ENCODE assay signal across 9 mouse cellular contexts in genomic region chr5:125392176-125392575, GRCm38 (mm10). TPM values are rescaled to one million over a fixed set of nuclear protein-coding genes. Genes with fewer than 3 reads are reported as not detected.
A peak's percentile ranks its signal among the peaks of the same experiment; 100 is the strongest.
DNase-seq lines count a peak whose midpoint lies in the region; ATAC-seq and TF ChIP-seq lines count a peak whose summit lies in the region.
"Not testable (repeated sequence)": the region's sequence is repeated elsewhere in the genome, so short reads cannot be mapped to it uniquely, and the experiment has no call there.
"Had no signal": no experiment of that assay in that cellular context is flagged by ENCODE, and none has a peak within 500 bp of the region (broad histone marks: within the 10 kb centered on the region; RNA-seq: fewer than 3 reads in every experiment).

No protein-coding gene starts in this region.

- 100% methylated on average over 4 of the region's 4 CpGs for WGBS in forebrain, embryonic 13.5 days
- WGBS in heart, embryonic 16.5 days: 91% methylated on average over 4 of the region's 4 CpGs
- 93% methylated on average over 4 of the region's 4 CpGs for WGBS in intestine, postnatal 0 days
- WGBS in limb, embryonic 13.5 days: 93% methylated on average over 4 of the region's 4 CpGs
- 92% methylated on average over 4 of the region's 4 CpGs for WGBS in lung, embryonic 16.5 days
- WGBS in neural tube, embryonic 12.5 days: 97% methylated on average over 4 of the region's 4 CpGs

- peak overlapping the region; percentile 100 for H3K27ac ChIP-seq in forebrain, embryonic 13.5 days
- peak overlapping the region; percentile 96 for H3K27ac ChIP-seq in heart, embryonic 16.5 days (ENCODE audit: low read length)
- peak overlapping the region; percentile 99 for H3K27ac ChIP-seq in intestine, postnatal 0 days (ENCODE audit: low read depth, low read length)
- H3K27ac ChIP-seq in limb, embryonic 13.5 days: peak overlapping the region; percentile 99
- H3K27ac ChIP-seq in lung, embryonic 16.5 days (ENCODE audit: low read length): peak overlapping the region; percentile 100
- 0 out of 2 replicates have a peak overlapping the region, but pooled peaks have one; percentile 91 for H3K27ac ChIP-seq in neural tube, embryonic 12.5 days

- H3K9ac ChIP-seq in forebrain, embryonic 13.5 days; intestine, postnatal 0 days (ENCODE audit: low read depth, low read length); limb, embryonic 13.5 days; lung, embryonic 16.5 days (ENCODE audit: low read length); neural tube, embryonic 12.5 days: not testable (repeated sequence)
- peak overlapping the region; percentile 51 for H3K9ac ChIP-seq in heart, embryonic 16.5 days (ENCODE audit: low read length)

- not testable (repeated sequence) for H3K9me3 ChIP-seq in forebrain, embryonic 13.5 days (replicated peaks); heart, embryonic 16.5 days (replicated peaks; ENCODE audit: control insufficient read depth, low read length); intestine, postnatal 0 days (ENCODE audit: control insufficient read depth); limb, embryonic 13.5 days; lung, embryonic 16.5 days (ENCODE audit: control insufficient read depth, low read length); neural tube, embryonic 12.5 days

- H3K4me3 ChIP-seq in forebrain, embryonic 13.5 days; heart, embryonic 16.5 days (ENCODE audit: low read length); intestine, postnatal 0 days (ENCODE audit: low read depth, low read length); limb, embryonic 13.5 days; lung, embryonic 16.5 days (ENCODE audit: low read length); neural tube, embryonic 12.5 days: not testable (repeated sequence)

- not testable (repeated sequence) for ATAC-seq in forebrain, embryonic 13.5 days; heart, embryonic 16.5 days (replicated peaks; ENCODE audit: extremely low read depth, insufficient read depth, low FRiP score); intestine, postnatal 0 days; limb, embryonic 13.5 days (ENCODE audit: low FRiP score, low read depth); lung, embryonic 16.5 days (ENCODE audit: low read depth); neural tube, embryonic 12.5 days (ENCODE audit: low FRiP score, low read depth)

- H3K4me2 ChIP-seq in forebrain, embryonic 13.5 days; limb, embryonic 13.5 days (replicated peaks); lung, embryonic 16.5 days (ENCODE audit: low read depth, low read length); neural tube, embryonic 12.5 days (replicated peaks): not testable (repeated sequence)
- peak overlapping the region; percentile 44 for H3K4me2 ChIP-seq in heart, embryonic 16.5 days (ENCODE audit: low read depth, low read length)
- H3K4me2 ChIP-seq in intestine, postnatal 0 days (replicated peaks; ENCODE audit: low read depth): peak overlapping the region; percentile 50; the same call in 1 of the 2 replicates

- not testable (repeated sequence) for TF ChIP-seq CTCF in intestine, postnatal 0 days (IDR thresholded peaks at IDR 0.05; ENCODE audit: low read depth)

- peaks cover 41% of the 10 kb centered on the region for H3K4me1 ChIP-seq in forebrain, embryonic 13.5 days
- H3K4me1 ChIP-seq in heart, embryonic 16.5 days (ENCODE audit: control insufficient read depth, insufficient read depth, low read length): peaks cover 39% of the 10 kb centered on the region
- 0 out of 2 replicates have a peak, but pooled peaks cover 16% of the 10 kb centered on the region for H3K4me1 ChIP-seq in intestine, postnatal 0 days (replicated peaks; ENCODE audit: control insufficient read depth, insufficient read depth, low read length)
- H3K4me1 ChIP-seq in limb, embryonic 13.5 days: peaks cover 35% of the 10 kb centered on the region
- H3K4me1 ChIP-seq in lung, embryonic 16.5 days (replicated peaks; ENCODE audit: control insufficient read depth, insufficient read depth, low read length): peaks cover 39% of the 10 kb centered on the region
- H3K4me1 ChIP-seq in neural tube, embryonic 12.5 days: peaks cover 34% of the 10 kb centered on the region

- not testable (repeated sequence) for H3K27me3 ChIP-seq in forebrain, embryonic 13.5 days; heart, embryonic 16.5 days (ENCODE audit: control insufficient read depth, insufficient read depth, low read length); intestine, postnatal 0 days (replicated peaks; ENCODE audit: control insufficient read depth, insufficient read depth, low read length); limb, embryonic 13.5 days; lung, embryonic 16.5 days (ENCODE audit: control insufficient read depth, insufficient read depth, low read depth, low read length); neural tube, embryonic 12.5 days (replicated peaks)

- not testable (repeated sequence) for H3K36me3 ChIP-seq in forebrain, embryonic 13.5 days (ENCODE audit: poor library complexity, severe bottlenecking); heart, embryonic 16.5 days (ENCODE audit: control insufficient read depth, insufficient read depth); intestine, postnatal 0 days (ENCODE audit: control insufficient read depth, insufficient read depth); limb, embryonic 13.5 days; lung, embryonic 16.5 days (ENCODE audit: control insufficient read depth, insufficient read depth, low read length); neural tube, embryonic 12.5 days

- peak; percentile 60 for DNase-seq in cerebellum, adult 9-10 months

RNA-seq across cellular contexts. Expression of gene Ubc, which starts 2.2 kb away (rescaled TPM):
- polyA plus RNA-seq in forebrain, embryonic 13.5 days (2015; fragmentation: Nextera tagmentation; extraction: Ambion mirVana): 1,082 and 1,216 TPM in 2 replicates
- polyA plus RNA-seq in heart, embryonic 16.5 days (2015; fragmentation: Nextera tagmentation; extraction: Ambion mirVana): 928 and 945 TPM in 2 replicates
- polyA plus RNA-seq in intestine, postnatal 0 days (2015; fragmentation: Nextera tagmentation; extraction: Ambion mirVana): 345 and 371 TPM in 2 replicates
- polyA plus RNA-seq in limb, embryonic 13.5 days (2015; fragmentation: Nextera tagmentation; extraction: Ambion mirVana): 1,179 and 1,190 TPM in 2 replicates
- polyA plus RNA-seq in lung, embryonic 16.5 days (2015; fragmentation: Nextera tagmentation; extraction: Ambion mirVana): 1,152 and 1,205 TPM in 2 replicates
- polyA plus RNA-seq in neural tube, embryonic 12.5 days (2016; fragmentation: Nextera tagmentation; extraction: Ambion mirVana): 1,083 and 1,154 TPM in 2 replicates

RNA-seq across cellular contexts. Expression of gene Gm10382, which starts 3.1 kb away (rescaled TPM):
- polyA plus RNA-seq in forebrain, embryonic 13.5 days (2015; fragmentation: Nextera tagmentation; extraction: Ambion mirVana): 0.27 and 0.38 TPM in 2 replicates
- polyA plus RNA-seq in heart, embryonic 16.5 days (2015; fragmentation: Nextera tagmentation; extraction: Ambion mirVana): 0.27 and 0.30 TPM in 2 replicates
- 0.16 and 0.24 TPM in 2 replicates for polyA plus RNA-seq in intestine, postnatal 0 days (2015; fragmentation: Nextera tagmentation; extraction: Ambion mirVana)
- 0.34 and 0.41 TPM in 2 replicates for polyA plus RNA-seq in limb, embryonic 13.5 days (2015; fragmentation: Nextera tagmentation; extraction: Ambion mirVana)
- polyA plus RNA-seq in lung, embryonic 16.5 days (2015; fragmentation: Nextera tagmentation; extraction: Ambion mirVana): 0.29 and 0.36 TPM in 2 replicates
- polyA plus RNA-seq in neural tube, embryonic 12.5 days (2016; fragmentation: Nextera tagmentation; extraction: Ambion mirVana): 0.92 and 1.1 TPM in 2 replicates
- polyA plus RNA-seq: large intestine, adult 2 months; neural tube, embryonic 11.5 days had no signal

RNA-seq across cellular contexts. Expression of gene Dhx37, which starts 41.7 kb away (rescaled TPM):
- 10.2 and 12.3 TPM in 2 replicates for polyA plus RNA-seq in forebrain, embryonic 13.5 days (2015; fragmentation: Nextera tagmentation; extraction: Ambion mirVana)
- 8.5 and 10.5 TPM in 2 replicates for polyA plus RNA-seq in heart, embryonic 16.5 days (2015; fragmentation: Nextera tagmentation; extraction: Ambion mirVana)
- 2.5 and 3.2 TPM in 2 replicates for polyA plus RNA-seq in intestine, postnatal 0 days (2015; fragmentation: Nextera tagmentation; extraction: Ambion mirVana)
- polyA plus RNA-seq in limb, embryonic 13.5 days (2015; fragmentation: Nextera tagmentation; extraction: Ambion mirVana): 12.1 and 12.9 TPM in 2 replicates
- 10.1 and 10.6 TPM in 2 replicates for polyA plus RNA-seq in lung, embryonic 16.5 days (2015; fragmentation: Nextera tagmentation; extraction: Ambion mirVana)
- 15.0 and 15.6 TPM in 2 replicates for polyA plus RNA-seq in neural tube, embryonic 12.5 days (2016; fragmentation: Nextera tagmentation; extraction: Ambion mirVana)

RNA-seq across cellular contexts. Expression of gene Bri3bp, which starts 49.2 kb away (rescaled TPM):
- polyA plus RNA-seq in forebrain, embryonic 13.5 days (2015; fragmentation: Nextera tagmentation; extraction: Ambion mirVana): 33.6 and 37.6 TPM in 2 replicates
- polyA plus RNA-seq in heart, embryonic 16.5 days (2015; fragmentation: Nextera tagmentation; extraction: Ambion mirVana): 44.1 and 45.2 TPM in 2 replicates
- polyA plus RNA-seq in intestine, postnatal 0 days (2015; fragmentation: Nextera tagmentation; extraction: Ambion mirVana): 35.7 and 42.8 TPM in 2 replicates
- 37.3 and 38.1 TPM in 2 replicates for polyA plus RNA-seq in limb, embryonic 13.5 days (2015; fragmentation: Nextera tagmentation; extraction: Ambion mirVana)
- 29.1 and 31.9 TPM in 2 replicates for polyA plus RNA-seq in lung, embryonic 16.5 days (2015; fragmentation: Nextera tagmentation; extraction: Ambion mirVana)
- polyA plus RNA-seq in neural tube, embryonic 12.5 days (2016; fragmentation: Nextera tagmentation; extraction: Ambion mirVana): 37.0 and 39.2 TPM in 2 replicates

RNA-seq across cellular contexts. Expression of gene Scarb1, which starts 51.3 kb away (rescaled TPM):
- polyA plus RNA-seq in forebrain, embryonic 13.5 days (2015; fragmentation: Nextera tagmentation; extraction: Ambion mirVana): 26.4 and 29.8 TPM in 2 replicates
- 72.9 and 75.5 TPM in 2 replicates for polyA plus RNA-seq in heart, embryonic 16.5 days (2015; fragmentation: Nextera tagmentation; extraction: Ambion mirVana)
- 26.5 TPM in 2 replicates for polyA plus RNA-seq in intestine, postnatal 0 days (2015; fragmentation: Nextera tagmentation; extraction: Ambion mirVana)
- polyA plus RNA-seq in limb, embryonic 13.5 days (2015; fragmentation: Nextera tagmentation; extraction: Ambion mirVana): 44.3 and 44.4 TPM in 2 replicates
- polyA plus RNA-seq in lung, embryonic 16.5 days (2015; fragmentation: Nextera tagmentation; extraction: Ambion mirVana): 65.9 and 66.6 TPM in 2 replicates
- polyA plus RNA-seq in neural tube, embryonic 12.5 days (2016; fragmentation: Nextera tagmentation; extraction: Ambion mirVana): 26.6 and 28.2 TPM in 2 replicates
